Mouse (Mus musculus): ENCODE measurements around the gene Tec. TPM values are rescaled to one million over a fixed set of nuclear protein-coding genes. Genes with fewer than 3 reads are reported as not detected.

Tec gene
- polyA plus RNA-seq (2012; ENCODE audit: insufficient read depth, insufficient read length, low replicate concordance, missing spikeins) = not detected in 2 replicates

DNA sequence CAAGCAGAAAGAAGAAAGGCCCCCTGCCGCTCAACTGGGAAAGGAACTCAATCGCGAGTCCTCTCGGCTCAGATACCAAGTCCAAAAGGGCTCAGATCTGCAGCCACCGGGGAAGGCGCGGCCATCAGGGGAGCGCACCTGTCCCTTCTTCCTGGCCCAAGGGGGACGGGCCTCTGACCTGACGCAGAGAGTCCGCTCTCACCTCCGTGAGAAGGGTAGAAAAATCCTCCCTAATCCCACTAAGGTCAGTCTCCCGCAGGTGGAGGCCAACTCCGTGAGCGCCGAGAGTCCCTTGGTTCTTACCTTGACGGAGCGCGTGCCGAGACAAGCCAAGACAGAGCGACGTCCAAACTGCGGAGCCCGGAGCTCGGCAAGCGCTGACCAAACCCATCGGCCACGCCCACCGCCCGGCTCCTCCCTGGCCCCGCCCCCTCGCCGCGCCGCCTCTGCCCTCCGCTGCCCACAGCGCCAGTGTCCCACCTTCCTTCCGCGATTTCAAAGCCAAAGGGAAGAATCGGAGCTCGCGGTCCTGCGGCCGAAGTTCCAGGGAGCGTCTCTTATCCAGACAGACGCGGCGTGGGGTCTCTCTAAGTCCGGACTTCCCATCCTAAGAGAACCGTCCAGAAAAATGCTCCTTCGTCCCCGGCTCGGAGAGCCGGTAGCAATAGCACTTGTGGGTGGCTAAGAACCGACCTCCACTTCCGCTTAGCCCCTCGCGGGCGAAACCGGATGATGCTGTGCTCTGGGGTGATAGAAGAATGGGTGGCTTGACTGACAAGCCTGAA, at the start of gene Tec:
Gene Tec, minus strand, starts transcription at position 393 of the 785 bp plus-strand sequence.
- Histone ChIP-seq H3K4me1 (ENCODE audit: control insufficient read depth, insufficient read depth, low read length) (peaks cover 9% of the 10 kb centered on the region), H3K4me3 (ENCODE audit: insufficient read depth, low read depth, low read length) (peak within 1 kb of the TSS; percentile 59), H3K27ac (ENCODE audit: insufficient read depth, low read depth, low read length) (no peak within 1 kb of the TSS)
- WGBS = 4% methylated on average over 60 of the region's 60 CpGs
- no peak for TF ChIP-seq POLR2A (IDR thresholded peaks at IDR 0.05; ENCODE audit: insufficient read depth, low read depth, low read length)
- TF ChIP-seq CTCF (IDR thresholded peaks at IDR 0.05; ENCODE audit: insufficient read depth, low read depth, low read length) = no peak

DNA sequence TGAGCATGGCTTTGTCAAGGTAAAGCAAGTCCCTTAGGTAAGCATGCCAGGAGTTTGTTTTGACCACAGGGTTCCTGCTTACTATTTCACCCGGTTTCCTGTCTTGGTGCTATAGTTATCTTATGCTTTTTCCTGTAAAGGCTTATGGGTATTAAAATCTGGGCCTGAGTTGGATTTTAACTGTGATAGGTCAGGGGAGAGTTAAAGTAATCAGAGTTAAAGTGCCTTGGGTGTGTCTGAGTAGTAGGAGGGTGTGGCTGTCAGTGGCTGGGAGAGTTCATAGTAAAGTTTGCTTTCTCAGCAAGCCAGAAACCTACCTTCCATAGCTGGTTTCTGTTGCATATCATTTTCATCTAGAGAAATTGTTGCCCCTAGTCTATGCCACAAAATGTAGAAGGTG, 48.6 kb upstream of the Tec start:
- TF ChIP-seq CTCF (IDR thresholded peaks at IDR 0.05; ENCODE audit: insufficient read depth, low read depth, low read length) (no peak), POLR2A (IDR thresholded peaks at IDR 0.05; ENCODE audit: insufficient read depth, low read depth, low read length) (no peak)
- peaks cover 2% of the 10 kb centered on the region; the same call in 1 of the 2 replicates for H3K4me1 ChIP-seq (ENCODE audit: control insufficient read depth, insufficient read depth, low read length)
- 56% methylated on average over 1 of the region's 1 CpGs for WGBS
- no peak overlapping the region for H3K27ac ChIP-seq (ENCODE audit: insufficient read depth, low read depth, low read length)
- no peak overlapping the region for H3K4me3 ChIP-seq (ENCODE audit: insufficient read depth, low read depth, low read length)

DNA sequence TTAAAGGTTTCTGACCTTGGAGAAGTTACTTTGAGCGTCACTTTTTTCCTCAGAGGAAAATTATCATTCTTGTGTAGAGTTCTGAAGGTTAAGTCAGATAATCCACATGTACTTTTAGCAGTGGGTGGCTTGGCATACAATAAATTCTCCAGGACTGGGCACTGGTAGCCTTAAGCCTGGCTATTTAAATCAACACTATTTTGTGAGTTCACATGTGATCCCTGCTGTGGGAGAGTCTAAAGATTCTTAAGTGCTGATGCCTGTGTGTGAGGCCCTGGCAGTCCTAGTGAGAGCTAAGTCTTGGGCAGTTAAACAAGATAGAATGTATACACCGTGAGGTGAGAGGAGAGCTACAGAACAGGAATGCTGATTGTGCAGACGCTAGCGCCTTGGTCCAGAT, 47.8 kb upstream of the Tec start:
- WGBS = 26% methylated on average over 4 of the region's 4 CpGs
- H3K27ac ChIP-seq (ENCODE audit: insufficient read depth, low read depth, low read length) = no peak overlapping the region
- peaks cover 2% of the 10 kb centered on the region; the same call in 1 of the 2 replicates for H3K4me1 ChIP-seq (ENCODE audit: control insufficient read depth, insufficient read depth, low read length)
- no peak overlapping the region for H3K4me3 ChIP-seq (ENCODE audit: insufficient read depth, low read depth, low read length)
- no peak for TF ChIP-seq POLR2A (IDR thresholded peaks at IDR 0.05; ENCODE audit: insufficient read depth, low read depth, low read length)
- no peak for TF ChIP-seq CTCF (IDR thresholded peaks at IDR 0.05; ENCODE audit: insufficient read depth, low read depth, low read length)

DNA sequence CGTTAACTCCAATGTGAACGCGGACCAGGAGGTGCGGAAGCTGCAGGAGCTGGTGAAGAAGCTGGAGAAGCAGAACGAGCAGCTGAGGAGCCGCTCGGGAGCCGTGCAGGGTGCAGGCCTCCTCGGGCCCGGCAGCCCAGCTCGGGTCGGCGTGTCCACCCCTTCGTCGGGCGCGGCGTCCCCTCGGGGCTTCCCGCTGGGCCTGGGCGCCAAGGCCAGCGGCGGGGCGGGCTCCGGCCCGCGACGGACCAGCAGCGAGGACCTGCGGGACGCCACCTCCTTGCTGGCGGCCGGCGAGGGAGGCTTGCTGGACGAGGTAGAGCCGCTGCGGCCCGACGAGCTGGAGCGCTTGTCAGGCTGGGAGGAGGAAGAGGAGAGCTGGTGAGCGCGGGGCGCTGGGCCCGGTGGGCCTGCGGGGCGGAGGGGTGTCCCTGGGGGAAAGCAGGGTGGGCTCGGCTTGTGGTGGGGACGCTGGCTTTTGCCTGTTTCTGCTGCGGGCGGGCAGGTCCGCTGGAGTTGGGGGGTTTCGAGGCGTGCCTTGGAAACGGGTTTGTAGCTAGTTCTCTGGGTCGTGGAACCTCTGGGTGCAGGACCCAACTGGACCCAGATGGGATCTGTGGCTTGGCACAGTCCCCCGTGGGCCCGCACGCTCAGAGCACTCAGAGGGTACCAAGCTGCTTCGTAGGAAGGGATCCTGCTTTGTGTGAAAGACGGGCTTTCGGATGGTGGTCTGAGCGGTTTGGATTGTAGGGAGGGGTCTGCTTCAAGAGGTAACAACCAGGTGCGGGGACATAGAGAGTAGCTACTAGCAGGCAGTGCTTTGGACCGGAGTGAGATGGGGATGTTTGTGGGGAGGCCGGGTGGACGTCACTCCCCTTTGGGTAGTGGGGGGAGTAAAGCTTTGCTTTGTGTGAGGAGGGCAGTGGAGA, 46.6 kb upstream of the Tec start:
- peak overlapping the region; percentile 71 for H3K4me3 ChIP-seq (ENCODE audit: insufficient read depth, low read depth, low read length)
- under 1% methylated on average over 66 of the region's 66 CpGs for WGBS
- peak overlapping the region; percentile 74 for H3K27ac ChIP-seq (ENCODE audit: insufficient read depth, low read depth, low read length)
- TF ChIP-seq CTCF (IDR thresholded peaks at IDR 0.05; ENCODE audit: insufficient read depth, low read depth, low read length) (no peak), POLR2A (IDR thresholded peaks at IDR 0.05; ENCODE audit: insufficient read depth, low read depth, low read length) (no peak; the same call in 1 of the 2 replicates)
- H3K4me1 ChIP-seq (ENCODE audit: control insufficient read depth, insufficient read depth, low read length) = peaks cover 2% of the 10 kb centered on the region; the same call in 1 of the 2 replicates

DNA sequence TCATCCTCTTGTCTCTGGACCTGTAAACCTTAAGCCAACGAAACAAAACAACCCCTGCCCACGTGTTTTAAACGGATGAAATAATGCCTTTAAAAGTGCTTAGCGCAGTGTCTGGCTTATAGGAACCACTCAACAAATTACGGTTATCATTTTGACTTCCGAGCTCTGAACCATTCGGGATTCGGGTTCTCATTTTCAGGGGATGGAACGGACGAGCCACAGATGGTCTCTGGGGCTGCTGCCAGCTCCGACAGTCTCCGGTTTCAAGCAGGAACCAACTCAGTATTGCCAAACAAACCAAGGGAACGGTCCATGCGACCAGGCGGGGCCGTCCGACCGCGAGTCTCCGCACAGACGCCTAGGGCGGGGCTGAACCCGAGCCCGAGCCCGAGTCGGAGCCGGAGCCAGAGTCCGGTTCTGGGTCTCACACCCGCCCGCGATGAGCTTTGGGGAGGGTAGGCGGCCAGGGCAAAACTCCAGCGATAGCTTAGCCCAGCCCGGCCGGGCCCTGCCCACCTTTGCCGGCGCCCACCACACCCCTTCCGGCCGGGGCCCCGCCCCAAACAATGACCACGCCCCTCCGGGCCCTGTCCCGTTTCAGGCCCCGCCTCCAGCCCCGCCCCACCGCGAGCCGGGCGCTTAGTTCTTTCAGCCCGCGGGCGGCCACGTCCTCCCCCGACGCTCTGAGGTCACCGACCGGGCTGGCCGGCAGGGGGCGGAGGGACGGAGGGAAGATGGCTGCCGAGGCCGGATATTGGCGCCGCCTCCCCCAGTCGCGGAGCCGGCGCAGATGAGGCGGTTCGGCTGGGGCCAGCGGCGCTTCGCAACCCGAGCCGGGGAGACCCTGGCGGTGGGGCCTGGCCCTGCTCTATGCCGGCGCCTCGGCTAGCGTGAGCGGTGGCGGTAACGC, 45.6 kb upstream of the Tec start, which contains the start of gene Slain2:
Gene Slain2, plus strand, starts transcription at position 657 of the 910 bp plus-strand sequence.
- peak; percentile 36 for TF ChIP-seq CTCF (IDR thresholded peaks at IDR 0.05; ENCODE audit: insufficient read depth, low read depth, low read length)
- TF ChIP-seq POLR2A (IDR thresholded peaks at IDR 0.05; ENCODE audit: insufficient read depth, low read depth, low read length) = peak; percentile 54
- peak within 1 kb of the TSS; percentile 74 for H3K27ac ChIP-seq (ENCODE audit: insufficient read depth, low read depth, low read length)
- WGBS = under 1% methylated on average over 82 of the region's 83 CpGs
- H3K4me1 ChIP-seq (ENCODE audit: control insufficient read depth, insufficient read depth, low read length) = peaks cover 2% of the 10 kb centered on the region; the same call in 1 of the 2 replicates
- peak within 1 kb of the TSS; percentile 71 for H3K4me3 ChIP-seq (ENCODE audit: insufficient read depth, low read depth, low read length)

DNA sequence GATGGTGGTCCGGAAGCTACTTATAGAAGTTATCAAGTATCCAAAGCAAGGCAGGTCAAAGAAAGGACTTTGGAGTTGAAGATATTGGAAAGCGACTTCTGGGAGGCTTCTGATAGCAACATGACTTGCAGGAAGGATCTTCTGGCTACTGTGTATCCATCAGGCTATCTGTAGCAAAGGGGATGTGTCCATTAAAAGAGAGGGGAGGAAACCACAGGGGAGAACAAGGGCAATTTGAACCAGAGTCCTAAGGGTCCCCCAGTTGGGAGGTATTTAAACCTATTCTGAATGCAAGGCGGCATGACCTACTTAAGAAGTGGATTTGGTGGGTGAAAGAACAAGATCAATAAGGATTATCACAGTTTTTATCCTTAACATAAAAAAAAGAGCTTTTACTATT, 43.0 kb upstream of the Tec start:
- Histone ChIP-seq H3K4me3 (ENCODE audit: insufficient read depth, low read depth, low read length) (no peak overlapping the region), H3K4me1 (ENCODE audit: control insufficient read depth, insufficient read depth, low read length) (no peaks in the 10 kb centered on the region), H3K27ac (ENCODE audit: insufficient read depth, low read depth, low read length) (no peak overlapping the region)
- 89% methylated on average over 3 of the region's 3 CpGs for WGBS
- TF ChIP-seq CTCF (IDR thresholded peaks at IDR 0.05; ENCODE audit: insufficient read depth, low read depth, low read length) (no peak), POLR2A (IDR thresholded peaks at IDR 0.05; ENCODE audit: insufficient read depth, low read depth, low read length) (no peak)

DNA sequence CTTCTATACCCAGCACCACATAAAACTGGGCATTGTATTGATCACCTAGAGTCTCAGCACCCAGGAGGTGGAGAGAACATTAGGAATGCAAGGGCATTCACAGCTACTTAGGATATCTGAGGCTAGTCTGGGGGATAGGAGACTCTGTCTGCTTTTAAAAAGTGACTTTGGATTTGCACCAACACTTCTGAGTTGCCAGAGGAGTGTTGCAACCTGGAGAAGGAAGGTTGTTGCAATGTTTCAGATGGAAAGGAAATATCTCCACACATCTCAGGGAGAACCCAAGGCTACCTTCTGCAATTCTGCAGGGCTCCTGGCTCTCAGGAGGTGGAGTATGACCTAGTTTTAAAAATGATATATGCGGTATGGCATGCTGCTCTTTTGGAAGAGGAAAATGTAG, 42.1 kb upstream of the Tec start:
- no peak for TF ChIP-seq POLR2A (IDR thresholded peaks at IDR 0.05; ENCODE audit: insufficient read depth, low read depth, low read length)
- TF ChIP-seq CTCF (IDR thresholded peaks at IDR 0.05; ENCODE audit: insufficient read depth, low read depth, low read length) = no peak

DNA sequence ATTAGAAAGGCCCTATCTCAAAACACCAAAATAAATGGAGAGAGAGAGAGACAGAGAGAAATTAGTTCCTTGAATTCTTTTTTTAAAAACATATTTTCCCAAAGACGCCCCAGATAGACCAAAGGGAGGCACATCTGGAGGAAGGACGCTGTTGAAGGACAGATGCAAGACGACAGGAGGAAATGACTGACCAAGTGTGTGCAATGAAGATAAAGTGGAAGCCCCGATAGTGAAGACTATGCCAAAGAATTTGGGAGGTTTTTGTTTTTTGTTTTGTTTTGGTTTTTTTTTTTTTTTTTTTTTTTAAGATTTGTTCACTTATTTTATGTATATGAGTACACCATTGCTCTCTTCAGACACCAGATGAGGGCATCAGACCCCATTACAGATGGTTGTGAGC, 41.1 kb upstream of the Tec start:
- TF ChIP-seq CTCF (IDR thresholded peaks at IDR 0.05; ENCODE audit: insufficient read depth, low read depth, low read length) (no peak), POLR2A (IDR thresholded peaks at IDR 0.05; ENCODE audit: insufficient read depth, low read depth, low read length) (no peak)
- WGBS = 92% methylated on average over 4 of the region's 4 CpGs
- Histone ChIP-seq H3K4me3 (ENCODE audit: insufficient read depth, low read depth, low read length) (no peak overlapping the region), H3K27ac (ENCODE audit: insufficient read depth, low read depth, low read length) (no peak overlapping the region), H3K4me1 (ENCODE audit: control insufficient read depth, insufficient read depth, low read length) (no peaks in the 10 kb centered on the region)

More for the DNA sequence above, 42.1 kb upstream of the Tec start:
- WGBS = 85% methylated on average over 1 of the region's 1 CpGs
- no peaks in the 10 kb centered on the region for H3K4me1 ChIP-seq (ENCODE audit: control insufficient read depth, insufficient read depth, low read length)
- H3K27ac ChIP-seq (ENCODE audit: insufficient read depth, low read depth, low read length) = no peak overlapping the region
- H3K4me3 ChIP-seq (ENCODE audit: insufficient read depth, low read depth, low read length) = no peak overlapping the region

Data from olfactory bulb, adult 2 months (tissue).